Mouse (Mus musculus) liver, postnatal 0 days (tissue): ENCODE measurements at regions not wholly inside any gene's neighbourhood (a gene's known extent, or its start where the extent isn't known, plus 50 kb on each side); places are given as distances from the start of the nearest gene placed in this dataset.

Source experiments
- CTCF ChIP-seq: sonication (generic); IDR thresholded peaks from 2 replicates; pipeline ENCODE4 v1.5.1; 2016; ENCODE audit warnings: antibody characterized with exemption, low read depth
- EP300 ChIP-seq: IDR thresholded peaks from 2 replicates; pipeline ENCODE4 v1.6.1; 2016; ENCODE audit warnings: antibody characterized with exemption, low read depth, mild to moderate bottlenecking

GRCm38 (mm10) chr11:112930186-112930808 is 148.3 kb downstream of the Sox9 start:
- TF ChIP-seq EP300 = no peak
- no peak for TF ChIP-seq CTCF
